Mouse (Mus musculus) central nervous system, embryonic 18 days (tissue): Measurements from ENCODE around the gene Qsox1. TPM values are rescaled to one million over a fixed set of nuclear protein-coding genes. Genes with fewer than 3 reads are reported as not detected.

ENCODE experiments used
- polyA plus RNA-seq: library from polyadenylated mRNA; depleted of rRNA; stranded (reverse); fragments of >200 nt; gene quantifications from 2 replicates; pipeline ENCODE4 v1.2.3, GENCODE M21; 2012; rRNA removed

The Qsox1 gene
- polyA plus RNA-seq = 29.9 and 33.8 TPM in 2 replicates

GRCm38 (mm10) chr1:155812581-155813499 is at the start of gene Qsox1:
Gene Qsox1, minus strand, starts transcription at chr1:155812889.

GRCm38 (mm10) chr1:155751484-155752255 is 61.0 kb downstream of the Qsox1 start, which contains the start of gene Lhx4:
Gene Lhx4, minus strand, starts transcription at chr1:155751684.

Other genes starting within 250 kb of the Qsox1 start
- gene Lhx4, start 61.2 kb downstream of the Qsox1 start, polyA plus RNA-seq = 0.28 and 0.33 TPM in 2 replicates
- 12.1 and 14.3 TPM in 2 replicates for gene Cep350, start 160.4 kb upstream of the Qsox1 start, polyA plus RNA-seq
- gene Tor1aip2, start 222.5 kb upstream of the Qsox1 start, polyA plus RNA-seq = 46.9 and 52.0 TPM in 2 replicates
- gene Tor1aip1, start 223.6 kb upstream of the Qsox1 start, polyA plus RNA-seq = 8.9 and 10.1 TPM in 2 replicates